Mouse (Mus musculus): ENCODE measurements around the gene Atp23.

Gene Atp23

GRCm38 (mm10) chr10:126911479-126911878 lies 10.3 kb upstream of the Atp23 start:
- CTCF ChIA-PET = interaction anchor here (0.6 kb wide), 1 partner anchor 825 kb away, joined by 3 read pairs; no protein-coding TSS in a partner anchor

GRCm38 (mm10) chr10:126906811-126907210 lies 5.7 kb upstream of the Atp23 start:
- CTCF ChIA-PET = no interaction called here

GRCm38 (mm10) chr10:126905650-126906075 lies 4.5 kb upstream of the Atp23 start:
- CTCF ChIA-PET = interaction anchor here (0.6 kb wide), 1 partner anchor 117 kb away, joined by 10 read pairs; no protein-coding TSS in a partner anchor

- CTCF ChIA-PET = no interaction called here
Observed at GRCm38 (mm10) chr10:126905086-126905485, 3.9 kb upstream of the Atp23 start.

GRCm38 (mm10) chr10:126904221-126904620 lies 3.1 kb upstream of the Atp23 start:
- CTCF ChIA-PET = no interaction called here

- CTCF ChIA-PET = interaction anchor here (0.7 kb wide), 1 partner anchor 70 kb away, joined by 3 read pairs; no protein-coding TSS in a partner anchor
Observed at GRCm38 (mm10) chr10:126901488-126901843, 311 bp upstream of the Atp23 start.

- CTCF ChIA-PET = no interaction called here
Observed at GRCm38 (mm10) chr10:126895891-126896290, 5.3 kb downstream of the Atp23 start.

- CTCF ChIA-PET = no interaction called here
Observed at GRCm38 (mm10) chr10:126894061-126894460, 7.1 kb downstream of the Atp23 start.

- CTCF ChIA-PET = no interaction called here
Observed at GRCm38 (mm10) chr10:126893145-126893544, 8.0 kb downstream of the Atp23 start.

- CTCF ChIA-PET = no interaction called here
Observed at GRCm38 (mm10) chr10:126873755-126874154, 27.4 kb downstream of the Atp23 start.

GRCm38 (mm10) chr10:126872256-126872655 lies 28.9 kb downstream of the Atp23 start:
- CTCF ChIA-PET = no interaction called here

GRCm38 (mm10) chr10:126869372-126870318 lies 31.5 kb downstream of the Atp23 start:
- CTCF ChIA-PET = interaction anchor here (0.7 kb wide), 1 partner anchor 12 kb away, joined by 6 read pairs; no protein-coding TSS in a partner anchor

GRCm38 (mm10) chr10:126865284-126865683 lies 35.9 kb downstream of the Atp23 start:
- CTCF ChIA-PET = no interaction called here

GRCm38 (mm10) chr10:126862193-126862592 lies 39.0 kb downstream of the Atp23 start:
- CTCF ChIA-PET = no interaction called here

- CTCF ChIA-PET = interaction anchor here (0.7 kb wide), 1 partner anchor 225 kb away, joined by 4 read pairs; no protein-coding TSS in a partner anchor
Observed at GRCm38 (mm10) chr10:126853286-126853685, 47.9 kb downstream of the Atp23 start.

- CTCF ChIA-PET = no interaction called here
Observed at GRCm38 (mm10) chr10:126845309-126845911, 55.7 kb downstream of the Atp23 start.

- CTCF ChIA-PET = interaction anchor here (1.1 kb wide), 1 partner anchor 45 kb away, joined by 3 read pairs; no protein-coding TSS in a partner anchor
Observed at GRCm38 (mm10) chr10:126844689-126845088, 56.5 kb downstream of the Atp23 start.

GRCm38 (mm10) chr10:126840266-126840665 lies 60.9 kb downstream of the Atp23 start:
- CTCF ChIA-PET = no interaction called here

GRCm38 (mm10) chr10:126833006-126833405 lies 68.1 kb downstream of the Atp23 start:
- CTCF ChIA-PET = no interaction called here

GRCm38 (mm10) chr10:126831329-126831728 lies 69.8 kb downstream of the Atp23 start:
- CTCF ChIA-PET = no interaction called here

- CTCF ChIA-PET = no interaction called here
Observed at GRCm38 (mm10) chr10:126828618-126829017, 72.5 kb downstream of the Atp23 start.

GRCm38 (mm10) chr10:126827941-126828593 lies 73.1 kb downstream of the Atp23 start:
- CTCF ChIA-PET = no interaction called here
